Mouse (Mus musculus): ENCODE results near the gene G6pc3.

DNA sequence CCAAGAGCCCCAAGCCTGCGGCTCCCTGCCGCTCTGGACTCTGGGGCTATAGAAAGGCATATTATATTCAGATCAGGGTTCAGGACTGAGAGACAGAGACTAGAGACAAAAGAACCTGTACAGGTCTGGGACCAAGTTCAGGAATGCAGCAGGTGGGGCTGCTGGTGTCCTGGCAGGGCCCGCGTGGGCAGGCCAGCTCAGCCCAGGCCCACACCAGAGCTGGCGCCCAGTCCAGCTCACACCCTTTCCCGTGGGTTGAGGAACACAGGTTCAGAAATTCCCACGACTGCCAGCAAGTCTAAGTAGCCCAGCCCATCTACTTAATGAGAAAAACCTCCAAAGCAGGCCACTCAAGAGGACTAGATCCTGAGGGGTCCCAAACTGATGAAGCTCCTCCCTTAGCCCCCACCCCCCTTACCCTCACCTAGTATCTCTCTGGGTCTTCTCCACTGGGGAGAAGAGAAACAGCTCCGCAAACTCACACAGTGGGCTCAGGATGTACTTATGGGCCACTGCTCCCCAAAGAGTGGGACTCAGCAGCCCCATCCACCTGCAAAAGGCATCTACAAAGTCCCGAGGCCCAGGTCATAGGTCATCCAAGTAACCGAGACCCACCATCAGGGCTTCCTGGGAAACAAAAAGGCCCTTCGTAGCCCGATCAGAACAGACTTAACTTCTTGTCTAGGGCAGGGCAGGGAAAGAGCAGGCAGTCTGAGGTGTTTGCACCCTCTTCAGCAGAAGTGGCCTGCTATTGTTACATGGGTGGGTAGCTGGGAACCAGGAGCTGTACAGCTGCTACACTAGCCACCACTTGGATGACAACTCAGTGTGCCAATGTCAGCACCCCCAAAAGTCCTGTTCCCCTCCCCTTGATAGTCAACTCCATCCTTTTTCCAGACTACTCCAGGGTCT lies 36.9 kb downstream of the G6pc3 start:
- TF ChIP-seq CTCF (IDR thresholded peaks at IDR 0.05; ENCODE audit: low read depth, low read length), result no peak
- TF ChIP-seq POLR2A (IDR thresholded peaks at IDR 0.05; ENCODE audit: borderline replicate concordance, low read depth, low read length), result no peak

Measured in bone marrow macrophage, adult 2 months (primary cell).